Mouse (Mus musculus) layer of hippocampus, postnatal 25 days (tissue): ENCODE measurements around the gene Slc35g2. TPM values are rescaled to one million over a fixed set of nuclear protein-coding genes. Genes with fewer than 3 reads are reported as not detected.

Experiments
- DNase-seq, 2 experiments: peaks; one replicate each; pipeline ENCODE4 v3.0.0; 2022; ENCODE audit warnings: mixed read lengths in 2 of 2, low spot score in 1 of 2; ENCODE audit errors: extremely low spot score in 1 of 2
- total RNA-seq, 2 experiments: library from RNA; stranded (reverse); gene quantifications; 2 replicates each; pipeline ENCODE4 v1.2.3; 2021

Gene Slc35g2
- total RNA-seq, 2 experiments from 2014 or later = 16.1 to 19.4 TPM

- DNase-seq = no peak
These were observed 10.5 kb downstream of the Slc35g2 start for GRCm38 (mm10) chr9:100560251-100560890.

GRCm38 (mm10) chr9:100558991-100559390 is 11.9 kb downstream of the Slc35g2 start:
- DNase-seq = no peak

GRCm38 (mm10) chr9:100558023-100558573 is 12.8 kb downstream of the Slc35g2 start:
- DNase-seq = no peak

- no peak for DNase-seq
These were observed 15.2 kb downstream of the Slc35g2 start for GRCm38 (mm10) chr9:100555686-100556085.

GRCm38 (mm10) chr9:100548313-100548712 is 22.6 kb downstream of the Slc35g2 start:
- DNase-seq = no peak

- no peak for DNase-seq
These were observed 24.3 kb downstream of the Slc35g2 start for GRCm38 (mm10) chr9:100546594-100546910.

- peak; percentile 96 to 98 for DNase-seq
These were observed 24.9 kb downstream of the Slc35g2 start, which contains the start of gene Nck1 for GRCm38 (mm10) chr9:100545715-100546593. Gene Nck1 (minus strand): TSS chr9:100546134.

- peak; percentile 17 to 27 for DNase-seq
These were observed 25.8 kb downstream of the Slc35g2 start for GRCm38 (mm10) chr9:100544948-100545714.

- DNase-seq = no peak
These were observed 35.1 kb downstream of the Slc35g2 start for GRCm38 (mm10) chr9:100535618-100536262.

- DNase-seq = no peak
These were observed 36.2 kb downstream of the Slc35g2 start for GRCm38 (mm10) chr9:100534686-100535085.

GRCm38 (mm10) chr9:100532847-100533505 is 37.9 kb downstream of the Slc35g2 start:
- no peak for DNase-seq

GRCm38 (mm10) chr9:100531296-100531695 is 39.6 kb downstream of the Slc35g2 start:
- DNase-seq = no peak

GRCm38 (mm10) chr9:100525225-100525624 is 45.7 kb downstream of the Slc35g2 start:
- DNase-seq = no peak

- DNase-seq = no peak
These were observed 48.9 kb downstream of the Slc35g2 start for GRCm38 (mm10) chr9:100522029-100522428.

GRCm38 (mm10) chr9:100520586-100520985 is 50.3 kb downstream of the Slc35g2 start:
- peak in 1 of 2 experiments; percentile 35 for DNase-seq

- DNase-seq = no peak
These were observed 50.9 kb downstream of the Slc35g2 start for GRCm38 (mm10) chr9:100520012-100520411.

- DNase-seq = no peak
These were observed 63.3 kb downstream of the Slc35g2 start for GRCm38 (mm10) chr9:100507581-100507980.

GRCm38 (mm10) chr9:100506652-100507051 is 64.2 kb downstream of the Slc35g2 start:
- DNase-seq = no peak

GRCm38 (mm10) chr9:100505498-100505897 is 65.4 kb downstream of the Slc35g2 start:
- no peak for DNase-seq
